Mouse (Mus musculus) stomach, postnatal 0 days (tissue): ENCODE measurements at regions not wholly inside any gene's neighbourhood (a gene's known extent, or its start where the extent isn't known, plus 50 kb on each side); places are given as distances from the start of the nearest gene placed in this dataset.

Experiments used
- ATAC-seq: fragments of 200-750 bp; cut with Nextera tagmentation; 2 replicates; pipeline ENCODE4 v1.8.0; 2017; ENCODE audit not compliant: low FRiP score, low TSS enrichment
- DNase-seq: peaks from one replicate; pipeline ENCODE4 v3.0.0-alpha.2; 2016; ENCODE audit warnings: low spot score
- H3K27ac ChIP-seq: fragments of 300-500 bp; sonication (generic); replicated peaks from 2 replicates; pipeline ENCODE4 v1.5.1; 2014; ENCODE audit warnings: mild to moderate bottlenecking, control low read depth
- H3K27me3 ChIP-seq: fragments of 300-500 bp; sonication (generic); 2 replicates; pipeline ENCODE4 v1.6.1; 2014; ENCODE audit warnings: low read length; ENCODE audit not compliant: control insufficient read depth, insufficient read depth
- H3K36me3 ChIP-seq: fragments of 300-500 bp; sonication (generic); 2 replicates; pipeline ENCODE4 v1.6.1; 2014; ENCODE audit warnings: low read length, mixed read lengths; ENCODE audit not compliant: control insufficient read depth, insufficient read depth
- H3K4me1 ChIP-seq: fragments of 300-500 bp; sonication (generic); replicated peaks from 2 replicates; pipeline ENCODE4 v1.6.1; 2014; ENCODE audit warnings: antibody characterized with exemption; ENCODE audit not compliant: control insufficient read depth, insufficient read depth
- H3K4me2 ChIP-seq: fragments of 300-500 bp; sonication (generic); replicated peaks from 2 replicates; pipeline ENCODE4 v1.6.1; 2014; ENCODE audit warnings: low read depth, mild to moderate bottlenecking, control low read depth, moderate library complexity
- H3K4me3 ChIP-seq: fragments of 300-500 bp; sonication (generic); 2 replicates; pipeline ENCODE4 v1.5.1; 2014; ENCODE audit warnings: low read depth, low read length, control low read depth
- H3K9ac ChIP-seq: fragments of 300-500 bp; sonication (generic); 2 replicates; pipeline ENCODE4 v1.6.1; 2014; ENCODE audit warnings: mild to moderate bottlenecking, low read length, control low read depth, mixed read lengths
- H3K9me3 ChIP-seq: fragments of 300-500 bp; sonication (generic); 2 replicates; pipeline ENCODE4 v1.6.1; 2016; ENCODE audit warnings: low read length; ENCODE audit not compliant: control insufficient read depth
- CTCF ChIP-seq: IDR thresholded peaks from 2 replicates; pipeline ENCODE4 v1.5.1; 2016; ENCODE audit warnings: antibody characterized with exemption, low read depth, mild to moderate bottlenecking, moderate library complexity
- EP300 ChIP-seq: optimal IDR thresholded peaks from 2 replicates; pipeline ENCODE3; 2016; ENCODE audit warnings: antibody characterized with exemption
- WGBS: fragments of 180-500 bp; shearing (Covaris S2); extraction: QIAGEN DNeasy Blood & Tissue Kit; methylation state at CpG from one replicate; pipeline ENCODE4 v1.1.7; 2014; 5-methylcytosine and 5-hydroxymethylcytosine counted together

GRCm38 (mm10) chr13:101501061-101501460, 267.0 kb downstream of the Pik3r1 start:
- DNase-seq (no peak), ATAC-seq (no peak)
- no peak overlapping the region for H3K9ac ChIP-seq
- H3K9me3 ChIP-seq = no peaks in the 10 kb centered on the region
- H3K36me3 ChIP-seq = no peaks in the 10 kb centered on the region
- WGBS = 91% methylated on average over 3 of the region's 3 CpGs
- no peaks in the 10 kb centered on the region for H3K27me3 ChIP-seq
- no peak overlapping the region for H3K4me2 ChIP-seq
- no peaks in the 10 kb centered on the region for H3K4me1 ChIP-seq
- TF ChIP-seq EP300 = no peak
- no peak overlapping the region for H3K4me3 ChIP-seq
- H3K27ac ChIP-seq = no peak overlapping the region

GRCm38 (mm10) chr13:101491835-101492234, 276.2 kb downstream of the Pik3r1 start:
- no peak overlapping the region for H3K27ac ChIP-seq
- ATAC-seq = no peak
- no peaks in the 10 kb centered on the region for H3K9me3 ChIP-seq
- H3K36me3 ChIP-seq = no peaks in the 10 kb centered on the region
- H3K4me1 ChIP-seq = no peaks in the 10 kb centered on the region
- 35% methylated on average over 3 of the region's 3 CpGs for WGBS
- H3K9ac ChIP-seq = no peak overlapping the region
- no peak for TF ChIP-seq CTCF
- no peak for TF ChIP-seq EP300
- no peak overlapping the region for H3K4me2 ChIP-seq
- H3K27me3 ChIP-seq = no peaks in the 10 kb centered on the region
- DNase-seq = no peak
- H3K4me3 ChIP-seq = no peak overlapping the region

- Histone ChIP-seq H3K36me3 (no peaks in the 10 kb centered on the region), H3K27me3 (no peaks in the 10 kb centered on the region), H3K4me2 (no peak overlapping the region), H3K4me3 (no peak overlapping the region), H3K9me3 (no peaks in the 10 kb centered on the region), H3K9ac (no peak overlapping the region), H3K27ac (no peak overlapping the region), H3K4me1 (no peaks in the 10 kb centered on the region)
- ATAC-seq (no peak), DNase-seq (no peak)
- WGBS = 80% methylated on average over 5 of the region's 5 CpGs
- TF ChIP-seq EP300 (no peak), CTCF (no peak)
Observed at GRCm38 (mm10) chr13:101490961-101491360, 277.1 kb downstream of the Pik3r1 start.

- 88% methylated on average over 2 of the region's 2 CpGs for WGBS
- Histone ChIP-seq H3K27ac (no peak overlapping the region), H3K4me3 (no peak overlapping the region), H3K36me3 (no peaks in the 10 kb centered on the region), H3K9ac (no peak overlapping the region), H3K9me3 (no peaks in the 10 kb centered on the region), H3K4me1 (no peaks in the 10 kb centered on the region), H3K4me2 (no peak overlapping the region), H3K27me3 (no peaks in the 10 kb centered on the region)
- ATAC-seq (no peak), DNase-seq (no peak)
- TF ChIP-seq CTCF (no peak), EP300 (no peak)
Observed at GRCm38 (mm10) chr13:101487621-101488020, 280.4 kb downstream of the Pik3r1 start.

GRCm38 (mm10) chr13:101485823-101486222, 282.2 kb downstream of the Pik3r1 start:
- H3K27ac ChIP-seq = no peak overlapping the region
- no peak overlapping the region for H3K4me2 ChIP-seq
- no peaks in the 10 kb centered on the region for H3K36me3 ChIP-seq
- no peak overlapping the region for H3K9ac ChIP-seq
- no peaks in the 10 kb centered on the region for H3K9me3 ChIP-seq
- H3K27me3 ChIP-seq = no peaks in the 10 kb centered on the region
- DNase-seq = no peak
- WGBS = 94% methylated on average over 7 of the region's 7 CpGs
- no peaks in the 10 kb centered on the region for H3K4me1 ChIP-seq
- TF ChIP-seq EP300 (no peak), CTCF (no peak)
- ATAC-seq = no peak
- no peak overlapping the region for H3K4me3 ChIP-seq

- DNase-seq (no peak), ATAC-seq (no peak)
- no peaks in the 10 kb centered on the region for H3K4me1 ChIP-seq
- no peak overlapping the region for H3K9ac ChIP-seq
- no peaks in the 10 kb centered on the region for H3K27me3 ChIP-seq
- 55% methylated on average over 3 of the region's 3 CpGs for WGBS
- H3K4me2 ChIP-seq = no peak overlapping the region
- no peaks in the 10 kb centered on the region for H3K36me3 ChIP-seq
- no peak overlapping the region for H3K4me3 ChIP-seq
- no peaks in the 10 kb centered on the region for H3K9me3 ChIP-seq
- TF ChIP-seq EP300 (no peak), CTCF (no peak)
- no peak overlapping the region for H3K27ac ChIP-seq
Observed at GRCm38 (mm10) chr13:101483816-101484215, 284.2 kb downstream of the Pik3r1 start.
